Mouse (Mus musculus) right cerebral cortex, postnatal 14 days (tissue): ENCODE measurements at regions not wholly inside any gene's neighbourhood (a gene's known extent, or its start where the extent isn't known, plus 50 kb on each side); places are given as distances from the start of the nearest gene placed in this dataset.
"Not testable (repeated sequence)": the region's sequence is repeated elsewhere in the genome, so short reads cannot be mapped to it uniquely, and the experiment has no call there.

Experiments
- DNase-seq: peaks from one replicate; pipeline ENCODE4 v3.0.0; 2022

DNA sequence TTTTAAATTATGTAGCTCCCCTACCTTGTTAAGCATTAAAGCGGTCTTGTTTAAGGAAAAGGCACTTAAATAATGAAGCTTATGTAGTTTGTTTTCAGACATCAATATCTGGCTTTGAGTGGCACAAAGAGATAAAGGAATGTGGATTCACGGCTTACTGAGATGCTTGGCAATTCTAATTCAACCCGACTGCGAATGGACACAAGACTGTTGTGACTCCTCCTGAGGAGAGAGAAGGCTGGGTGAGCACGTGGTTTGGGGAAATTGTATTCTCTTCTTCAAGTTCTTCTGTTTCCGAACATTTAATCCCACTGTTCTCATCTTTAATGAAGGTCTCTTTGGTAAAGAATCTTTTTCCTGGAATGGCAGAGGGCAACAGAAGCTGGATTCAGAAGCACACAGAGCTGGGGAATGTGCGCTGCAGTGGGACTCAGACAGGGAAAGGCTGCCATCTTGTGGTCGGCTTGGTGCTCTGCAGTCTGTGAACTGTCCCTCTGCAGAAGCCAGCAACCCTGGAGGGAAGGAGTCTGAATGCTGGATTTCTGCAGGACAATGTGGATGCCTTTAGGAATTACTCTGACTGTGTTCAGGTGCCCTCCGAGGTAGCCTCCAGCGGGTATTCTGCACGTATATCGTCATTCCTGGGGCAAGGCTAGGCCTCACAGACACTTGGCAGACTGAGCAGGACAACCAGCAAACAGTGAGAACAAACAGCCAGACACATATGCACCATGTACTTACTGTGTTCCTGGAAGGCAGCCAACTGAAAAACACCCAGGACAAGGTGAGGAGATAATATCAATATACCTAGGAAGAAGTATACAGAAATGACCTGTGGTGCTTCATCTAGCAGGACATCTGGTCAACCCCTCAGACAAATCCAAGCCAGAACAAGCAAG lies 54.0 kb upstream of the Pax1 start:
- peak; percentile 76 for DNase-seq

DNA sequence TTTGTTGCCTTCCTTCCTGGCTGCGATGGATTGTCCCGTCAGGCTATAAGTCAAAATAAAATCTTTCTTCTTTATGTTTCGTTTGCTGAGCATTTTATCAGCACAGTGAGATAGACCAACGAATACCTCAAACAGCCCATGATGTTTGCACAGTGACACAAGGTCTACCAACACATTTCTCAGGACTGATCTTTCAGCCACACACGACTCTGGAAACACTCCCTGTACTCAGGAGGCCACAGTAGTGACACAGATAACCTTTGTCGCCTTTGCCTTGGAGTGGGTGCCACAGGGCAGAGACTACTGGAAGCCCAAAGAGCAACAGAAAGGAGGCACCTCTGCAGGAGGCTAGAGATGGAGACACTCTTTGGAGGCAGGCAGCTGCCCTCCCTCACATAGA lies 55.0 kb upstream of the Pax1 start:
- no peak for DNase-seq

DNA sequence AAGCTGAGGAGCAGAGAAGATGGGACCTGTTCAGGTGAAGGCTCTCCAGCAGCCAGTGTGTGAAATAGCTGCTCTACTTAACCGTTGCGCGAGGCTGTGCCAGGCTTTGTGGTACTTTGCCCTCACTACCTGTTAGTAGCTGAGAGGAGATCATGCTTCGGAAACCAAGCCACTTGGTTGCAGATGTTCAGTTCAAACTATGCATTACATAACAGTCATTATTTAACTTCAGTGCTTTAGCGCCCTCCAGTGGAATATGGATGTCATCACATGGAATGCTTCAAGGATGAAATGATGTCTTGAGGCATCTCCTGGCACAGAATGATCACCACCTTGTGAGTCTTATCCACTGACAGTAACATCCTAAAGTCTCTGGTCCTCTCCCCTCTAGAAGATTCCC lies 56.5 kb upstream of the Pax1 start:
- DNase-seq, result peak; percentile 18

DNA sequence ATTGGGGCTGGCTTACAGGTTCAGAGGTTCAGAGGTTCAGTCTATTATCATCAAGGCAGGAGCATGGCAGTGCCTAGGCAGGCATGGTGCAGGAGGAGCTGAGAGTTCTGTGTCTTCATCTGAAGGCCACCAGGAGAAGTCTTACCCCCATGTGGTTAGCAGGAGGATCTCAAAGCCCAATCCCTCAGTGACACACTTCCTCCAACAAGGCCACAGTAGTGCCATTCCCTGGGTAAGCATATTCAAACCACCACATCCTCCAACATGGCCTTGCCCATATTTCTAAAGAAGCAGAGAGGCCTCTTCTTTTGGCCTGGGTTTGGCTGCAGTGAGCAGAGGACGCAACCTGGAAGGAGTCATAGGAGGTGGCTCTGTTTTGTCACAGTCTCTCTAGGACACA lies 61.2 kb upstream of the Pax1 start:
- no peak for DNase-seq

DNA sequence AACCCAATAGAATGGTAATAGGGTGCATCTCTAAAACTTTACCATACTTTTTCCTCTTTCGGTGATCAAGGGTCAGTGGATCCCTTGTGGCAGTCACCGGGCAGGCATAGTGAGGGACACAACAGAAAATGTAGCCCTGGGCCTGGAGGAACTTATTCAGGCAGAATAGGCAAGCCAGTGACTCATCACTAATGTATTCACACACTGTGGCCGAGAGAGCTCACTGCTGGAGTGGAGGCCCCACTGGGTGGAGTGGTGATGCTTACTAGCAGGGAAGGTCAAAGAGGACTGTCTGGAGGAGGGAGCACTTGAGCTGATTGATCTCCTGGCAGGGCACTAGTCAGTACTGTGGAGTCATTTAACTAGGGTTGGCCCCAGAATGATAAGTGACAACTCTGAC lies 62.4 kb upstream of the Pax1 start:
- no peak for DNase-seq

DNA sequence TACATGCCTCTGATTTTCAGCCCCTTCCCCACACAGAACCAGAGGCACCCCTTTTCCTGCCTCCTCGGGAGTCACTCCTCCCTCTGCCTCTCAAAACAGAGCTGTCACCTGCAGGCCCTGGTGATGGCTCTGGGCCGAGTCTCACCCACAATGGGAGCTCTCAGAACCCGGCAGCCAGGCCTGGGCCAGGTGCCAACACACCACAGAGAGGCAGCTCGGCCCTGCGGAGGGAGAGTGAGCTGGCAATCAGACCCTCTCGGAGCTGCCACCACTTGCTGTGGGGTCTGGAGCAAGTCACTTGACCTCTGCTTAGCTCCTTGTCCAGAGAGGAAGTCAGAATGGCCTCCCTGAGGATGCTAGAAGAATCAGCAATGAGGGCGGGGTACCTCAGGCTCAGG lies 63.2 kb upstream of the Pax1 start:
- peak; percentile 85 for DNase-seq

DNA sequence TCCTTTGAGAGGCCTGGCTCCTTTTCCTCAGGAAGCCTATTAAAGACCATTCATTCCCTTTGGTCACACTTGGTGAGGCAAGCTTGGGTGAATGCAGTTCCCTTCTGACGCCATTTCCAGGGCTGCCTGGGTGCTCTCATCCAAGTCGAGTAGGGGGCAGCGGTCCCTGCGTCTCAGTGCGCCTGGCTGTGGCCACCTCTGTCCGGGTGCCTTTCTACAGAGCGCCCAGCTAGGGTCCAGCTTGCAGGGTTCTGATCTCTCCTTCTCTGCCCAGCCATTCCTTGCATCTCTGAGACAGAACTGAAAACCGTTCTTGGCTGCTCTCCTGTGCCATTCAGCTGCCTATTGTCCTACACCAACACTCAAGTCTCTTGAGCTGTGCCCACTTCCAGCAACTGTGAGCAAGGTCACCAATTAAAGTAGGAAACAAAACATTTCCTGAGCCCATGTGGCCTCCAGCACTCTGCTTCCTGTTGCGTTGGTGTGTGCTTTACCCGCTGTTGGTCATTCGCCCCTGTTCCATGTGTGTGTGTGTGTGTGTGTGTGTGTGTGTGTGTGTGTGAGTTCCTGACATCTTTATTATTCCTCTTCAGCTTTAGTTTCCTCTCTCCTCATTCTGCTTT lies 63.7 kb upstream of the Pax1 start:
- no peak for DNase-seq

DNA sequence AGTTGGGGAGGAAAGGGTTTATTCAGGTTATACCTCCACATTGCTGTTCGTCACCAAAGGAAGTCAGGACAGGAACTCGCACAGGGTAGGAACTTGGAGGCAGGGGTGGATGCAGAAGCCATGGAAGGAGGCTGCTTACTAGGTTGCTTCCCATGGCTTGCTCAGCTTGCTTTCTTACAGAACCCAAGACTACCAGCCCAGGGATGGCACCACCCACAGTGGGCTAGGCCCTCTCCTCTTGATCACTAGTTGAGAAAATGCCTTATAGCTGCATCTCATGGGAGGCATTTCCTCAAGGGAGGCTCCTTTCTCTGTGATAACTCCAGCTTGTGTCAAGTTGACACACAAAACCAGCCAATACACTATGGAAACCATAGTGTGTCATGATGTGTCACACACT lies 66.8 kb upstream of the Pax1 start:
- not testable (repeated sequence) for DNase-seq

DNA sequence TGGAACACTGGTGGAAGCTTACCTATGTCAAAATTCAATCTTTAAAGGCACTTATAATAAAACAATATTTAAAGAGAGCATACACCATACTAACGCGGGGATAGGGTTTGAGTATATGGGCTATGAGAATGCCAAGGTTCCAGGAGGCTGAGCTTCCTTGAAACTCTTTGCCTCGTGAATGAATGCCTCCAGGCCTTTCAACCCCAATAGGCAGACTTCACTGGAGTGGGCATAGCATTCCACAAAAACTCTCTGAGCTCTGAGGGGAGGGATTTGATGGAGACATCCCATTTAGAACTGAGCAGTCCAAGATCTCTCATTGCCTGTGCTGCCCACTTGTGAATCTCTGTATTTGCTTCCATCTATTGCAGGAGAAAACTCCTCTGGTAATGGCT lies 68.4 kb upstream of the Pax1 start:
- DNase-seq, result no peak

DNA sequence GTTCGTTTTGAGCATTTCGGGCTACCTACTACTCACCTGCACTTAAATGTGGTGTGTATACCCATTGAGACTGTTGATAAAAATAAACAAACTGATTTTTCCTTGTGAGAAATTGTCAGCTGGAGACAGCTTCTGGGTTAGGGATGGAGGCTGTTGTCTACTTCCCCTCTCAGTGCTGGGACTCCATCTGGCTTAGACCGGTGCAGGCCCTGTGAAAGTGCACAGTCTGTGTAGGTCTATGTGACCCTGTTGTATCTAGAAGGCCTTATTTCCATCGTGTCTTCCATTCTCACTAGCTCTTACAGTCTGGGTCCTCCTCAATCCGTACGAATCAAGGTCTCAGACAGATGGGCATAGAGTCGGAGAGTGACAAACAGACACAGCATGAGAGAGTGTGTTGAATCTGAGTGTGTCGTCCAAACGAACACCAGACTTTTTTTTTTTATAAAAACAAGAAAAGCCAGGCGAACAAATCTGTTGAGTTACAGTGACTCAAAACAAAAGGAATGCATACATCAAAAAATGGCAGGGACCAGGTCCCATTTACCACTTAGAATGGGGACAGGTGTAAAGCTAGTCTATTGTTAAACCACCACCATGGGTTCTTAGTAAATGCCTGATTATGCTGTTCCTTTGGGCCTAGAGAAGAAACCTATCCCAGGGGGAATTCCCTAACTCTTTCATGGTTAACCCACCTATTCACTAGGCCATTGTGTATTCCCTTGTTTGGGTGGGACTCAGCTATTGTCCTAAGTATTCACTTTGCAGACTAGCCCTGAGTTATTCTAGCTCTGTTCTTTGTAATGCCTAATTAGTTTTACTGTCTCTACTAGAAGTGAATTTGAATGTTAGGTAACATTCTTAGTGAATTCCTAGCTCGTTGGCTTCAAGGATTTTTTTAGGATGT lies 69.1 kb upstream of the Pax1 start:
- no peak for DNase-seq

DNA sequence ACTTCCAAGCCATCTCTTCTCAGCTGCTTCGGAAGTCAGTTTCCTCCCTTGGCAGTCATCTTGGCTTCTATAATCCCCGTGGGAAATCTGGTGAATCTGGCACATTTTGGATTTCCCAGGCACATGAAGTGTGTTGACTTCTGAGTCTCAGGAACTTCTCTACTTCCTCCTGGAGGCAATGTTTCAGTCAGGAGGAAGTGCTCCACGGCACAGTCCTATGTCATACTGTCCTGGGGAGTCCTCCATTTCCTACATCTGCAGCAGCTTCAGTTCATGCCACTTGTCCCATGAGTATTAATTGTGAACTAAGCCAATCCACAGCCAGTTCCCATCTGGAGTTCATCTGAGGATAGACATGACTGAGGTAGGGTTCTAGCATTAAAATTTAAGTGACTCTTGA lies 78.3 kb upstream of the Pax1 start:
- no peak for DNase-seq

DNA sequence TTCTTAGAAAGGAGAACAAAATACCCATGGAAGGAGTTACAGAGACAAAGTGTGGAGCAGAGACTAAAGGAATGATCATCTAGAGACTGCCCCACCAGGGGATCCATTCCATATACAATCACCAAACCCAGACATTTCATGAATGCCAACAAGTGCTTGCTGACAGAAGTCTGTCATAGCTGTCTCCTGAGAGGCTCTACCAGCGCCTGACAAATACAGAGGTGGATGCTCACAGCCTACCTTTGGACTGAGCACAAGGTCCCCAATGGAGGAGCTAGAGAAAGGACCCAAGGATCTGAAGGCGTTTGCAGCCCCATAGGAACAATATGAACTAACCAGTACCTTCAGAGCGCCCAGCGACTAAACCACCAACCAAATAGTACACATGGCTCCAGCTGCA lies 83.6 kb upstream of the Nkx2-2 start:
- no peak for DNase-seq

DNA sequence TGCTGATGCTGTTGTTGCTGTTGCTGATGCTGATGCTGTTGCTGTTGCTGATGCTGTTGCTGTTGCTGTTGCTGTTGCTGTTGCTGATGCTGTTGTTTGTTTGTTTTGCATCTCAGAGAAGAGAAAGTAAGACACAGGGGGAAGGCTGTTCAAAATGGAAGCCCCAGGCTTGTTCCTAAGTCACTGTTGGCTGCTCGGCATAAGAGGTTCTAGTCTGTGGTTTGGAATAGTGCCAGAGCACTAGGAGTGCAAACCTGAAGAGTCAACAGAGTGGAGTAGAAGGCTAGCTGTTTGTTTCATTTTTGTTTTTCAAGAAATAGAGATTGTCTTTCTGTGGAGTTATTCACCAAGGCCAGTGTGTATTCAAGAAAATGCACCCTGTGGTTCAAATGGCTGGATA lies 75.1 kb upstream of the Nkx2-2 start:
- DNase-seq, result no peak

DNA sequence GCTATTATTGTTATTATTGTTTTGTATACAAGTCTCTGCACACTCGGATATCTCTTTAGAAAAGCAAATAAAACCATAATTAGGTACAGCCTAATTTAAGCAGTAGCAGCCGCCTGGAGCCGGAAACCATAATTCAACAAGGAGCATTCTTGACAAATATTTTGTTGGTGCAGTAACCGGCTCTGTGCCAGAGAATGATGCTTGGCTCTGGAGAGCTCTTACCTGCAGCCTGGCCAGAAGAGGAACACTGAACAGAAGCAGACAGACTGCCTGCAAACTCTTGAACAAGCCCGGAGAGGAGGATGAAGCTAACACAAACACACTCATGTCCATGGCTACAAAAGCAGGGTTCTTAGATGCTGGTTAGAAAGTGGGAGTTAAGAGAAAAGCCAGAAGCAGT lies 73.9 kb upstream of the Nkx2-2 start:
- DNase-seq, result no peak

DNA sequence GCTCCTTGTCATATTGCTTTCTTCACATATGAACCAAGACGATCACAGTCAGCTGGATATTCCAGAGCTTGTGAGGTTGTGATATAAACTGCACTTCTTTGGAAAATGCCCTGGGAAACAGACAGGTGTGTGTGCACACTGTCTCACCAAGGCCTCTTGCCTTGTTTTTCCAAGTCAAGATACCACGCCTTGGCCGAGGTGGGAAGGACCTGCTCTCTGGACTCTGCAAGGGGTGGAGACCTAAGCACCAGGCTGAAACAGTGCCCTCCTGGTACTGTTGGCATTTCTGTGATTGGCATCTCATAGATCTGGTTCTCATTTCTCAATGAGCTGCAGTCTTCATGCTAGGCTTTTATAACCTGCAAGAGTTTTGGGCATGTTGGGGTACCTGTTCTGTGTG lies 73.2 kb upstream of the Nkx2-2 start:
- no peak for DNase-seq

DNA sequence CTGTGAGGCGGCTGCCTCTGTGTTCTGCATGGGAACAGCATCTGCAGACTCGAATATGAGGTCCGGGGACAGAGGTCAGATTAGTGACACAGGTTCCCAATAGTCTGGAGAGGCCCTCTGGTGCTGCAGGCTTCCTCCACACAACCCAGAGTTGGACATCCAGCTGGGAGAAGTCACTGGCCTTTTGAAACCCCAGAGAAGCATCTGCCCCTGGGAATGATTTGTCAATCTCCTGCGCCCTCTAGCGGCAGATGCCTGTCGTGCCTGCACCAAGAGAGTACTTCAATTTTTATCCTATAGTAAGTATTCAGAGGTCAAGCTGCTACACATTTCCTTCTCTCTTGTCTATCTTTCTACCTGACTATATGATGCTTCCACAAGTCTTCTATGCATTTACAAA lies 62.7 kb upstream of the Nkx2-2 start:
- DNase-seq, result peak; percentile 62

DNA sequence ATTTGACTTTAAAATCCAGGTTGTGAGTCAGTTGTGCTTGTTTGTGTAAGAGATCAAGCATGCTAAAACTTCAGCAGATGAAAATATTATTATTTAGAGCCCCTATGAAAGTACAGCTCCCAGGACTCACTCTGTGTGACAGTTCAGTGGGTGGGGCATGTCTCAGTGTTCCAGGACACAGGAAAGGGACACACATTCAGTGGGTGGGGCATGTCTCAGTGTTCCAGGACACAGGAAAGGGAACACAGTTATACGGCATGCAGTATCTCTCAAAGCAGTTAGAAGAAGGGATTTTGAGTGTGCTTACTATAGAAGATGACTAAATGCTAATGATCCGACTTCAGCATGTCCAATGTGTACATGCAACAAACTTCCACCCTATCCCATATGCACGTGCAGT lies 60.9 kb upstream of the Nkx2-2 start:
- DNase-seq, result no peak

DNA sequence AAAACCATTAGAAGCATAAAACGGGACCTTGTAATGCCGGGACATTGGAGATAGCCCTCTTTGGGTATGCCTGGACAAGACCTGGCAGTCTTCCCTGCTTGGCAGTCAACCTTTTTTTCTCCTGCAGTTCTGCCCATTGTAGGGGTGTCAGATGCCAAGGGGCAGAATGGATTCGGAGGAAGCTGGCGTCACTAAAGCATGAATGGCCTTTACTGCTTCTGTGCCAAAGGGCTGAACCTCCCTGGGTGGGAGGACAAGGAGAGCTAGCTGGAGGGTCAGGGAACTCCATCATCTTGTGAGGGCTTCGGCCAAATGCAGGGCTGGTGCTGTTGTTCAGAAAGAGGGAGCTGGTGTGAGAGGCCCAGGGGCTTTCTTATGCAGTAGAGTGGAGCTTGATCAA lies 60.1 kb upstream of the Nkx2-2 start:
- no peak for DNase-seq

DNA sequence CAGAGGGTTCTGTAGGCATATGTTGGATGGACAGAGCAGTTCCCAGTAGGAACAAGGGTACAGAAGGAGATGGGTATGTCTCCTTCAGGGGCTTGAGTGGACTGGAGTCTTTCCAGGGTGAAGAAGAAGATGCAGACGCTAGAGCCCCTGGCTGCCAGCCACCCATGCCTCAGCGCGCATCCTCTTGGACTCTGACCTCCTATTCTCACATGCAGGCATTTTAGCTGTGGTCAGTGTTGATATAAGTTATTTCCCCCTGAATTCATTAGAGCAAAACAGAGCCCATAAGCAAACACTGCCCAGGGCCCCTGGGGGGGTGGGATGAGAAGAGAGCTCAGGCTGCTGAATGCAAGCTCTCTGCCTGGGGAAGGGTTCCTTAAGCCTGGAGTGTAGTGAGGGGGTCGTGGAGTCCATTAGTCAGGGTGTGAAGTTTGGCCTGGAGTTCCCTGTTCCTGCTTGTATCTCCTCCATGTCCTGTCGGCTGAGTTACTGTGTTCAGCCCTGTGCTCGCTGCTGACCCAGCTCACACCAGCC lies 54.0 kb upstream of the Nkx2-2 start:
- DNase-seq, result no peak

DNA sequence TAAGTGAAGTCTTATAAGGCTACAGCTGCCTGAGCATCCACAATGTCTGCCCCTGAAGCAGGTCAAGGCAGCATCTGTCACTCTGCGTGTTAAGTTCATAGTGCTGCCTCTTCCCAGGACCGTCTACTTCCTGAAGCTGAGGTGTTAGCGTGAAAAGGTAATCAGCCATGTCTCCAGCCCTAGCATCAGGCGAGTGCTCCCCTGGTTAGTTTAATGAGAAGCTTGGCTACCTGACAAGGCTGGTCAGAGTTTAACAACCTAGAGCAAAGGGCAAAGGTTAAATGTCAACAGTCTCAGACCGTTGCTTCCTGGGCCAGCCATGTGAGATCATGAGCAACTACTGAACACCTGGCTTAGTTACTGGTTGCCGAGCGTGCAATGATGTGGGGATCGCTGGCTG lies 53.2 kb upstream of the Nkx2-2 start:
- DNase-seq, result no peak

DNA sequence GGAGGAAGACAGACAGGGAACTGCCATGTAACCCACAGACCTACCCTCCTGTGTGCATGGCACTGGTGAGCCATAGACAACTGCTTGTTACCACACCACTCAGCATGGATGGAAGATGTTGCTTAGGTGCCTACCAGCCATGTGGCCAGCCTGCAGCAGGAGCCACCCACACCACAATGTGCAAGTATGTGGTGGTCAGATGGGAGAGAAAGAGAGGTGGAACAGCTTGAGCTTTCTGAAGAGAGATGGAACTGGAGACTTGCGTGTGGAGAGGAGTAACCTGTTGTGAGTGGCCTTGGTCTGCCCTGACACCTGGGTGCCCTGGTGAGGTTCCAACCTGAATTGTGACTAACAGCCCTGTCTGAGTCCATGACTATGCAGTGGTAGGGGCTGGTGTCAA lies 50.4 kb upstream of the Nkx2-2 start:
- DNase-seq, result no peak
